Comparison of ENCODE assay signal across 9 mouse cellular contexts in genomic region chr13:43795334-43795733, GRCm38 (mm10). TPM values are rescaled to one million over a fixed set of nuclear protein-coding genes. Genes with fewer than 3 reads are reported as not detected.
DNase-seq lines count a peak whose midpoint lies in the region; ATAC-seq lines count a peak whose summit lies in the region.
"Had no signal": no experiment of that assay in that cellular context is flagged by ENCODE, and none has a peak within 500 bp of the region (broad histone marks: within the 10 kb centered on the region; RNA-seq: fewer than 3 reads in every experiment).

No protein-coding gene starts in this region.

- H3K9me3 ChIP-seq in hindbrain, embryonic 10.5 days = no peaks in the 10 kb centered on the region
- H3K9me3 ChIP-seq in hindbrain, embryonic 12.5 days (replicated peaks) = no peaks in the 10 kb centered on the region
- no peaks in the 10 kb centered on the region for H3K9me3 ChIP-seq in embryonic facial prominence, embryonic 10.5 days
- H3K9me3 ChIP-seq in forebrain, embryonic 16.5 days (ENCODE audit: control insufficient read depth, low read length) = no peaks in the 10 kb centered on the region
- H3K9me3 ChIP-seq: neural tube, embryonic 13.5 days had no signal

- ATAC-seq in hindbrain, embryonic 12.5 days (ENCODE audit: low FRiP score) = no peak
- no peak for ATAC-seq in forebrain, embryonic 16.5 days

- H3K36me3 ChIP-seq in hindbrain, embryonic 10.5 days = no peaks in the 10 kb centered on the region
- H3K36me3 ChIP-seq in hindbrain, embryonic 12.5 days = no peaks in the 10 kb centered on the region
- H3K36me3 ChIP-seq in embryonic facial prominence, embryonic 10.5 days (replicated peaks) = no peaks in the 10 kb centered on the region
- H3K36me3 ChIP-seq in forebrain, embryonic 16.5 days (ENCODE audit: control insufficient read depth, insufficient read depth) = no peaks in the 10 kb centered on the region

- no peak overlapping the region for H3K4me2 ChIP-seq in hindbrain, embryonic 12.5 days (replicated peaks)
- no peak overlapping the region for H3K4me2 ChIP-seq in forebrain, embryonic 16.5 days (ENCODE audit: low read length)
- H3K4me2 ChIP-seq: neural tube, embryonic 13.5 days had no signal

- no peak overlapping the region for H3K4me3 ChIP-seq in hindbrain, embryonic 10.5 days
- no peak overlapping the region for H3K4me3 ChIP-seq in hindbrain, embryonic 12.5 days
- H3K4me3 ChIP-seq in embryonic facial prominence, embryonic 10.5 days = no peak overlapping the region
- no peak overlapping the region for H3K4me3 ChIP-seq in forebrain, embryonic 16.5 days (replicated peaks; ENCODE audit: low read length)
- H3K4me3 ChIP-seq: neural tube, embryonic 13.5 days had no signal

- no peak overlapping the region for H3K27ac ChIP-seq in hindbrain, embryonic 10.5 days
- no peak overlapping the region for H3K27ac ChIP-seq in hindbrain, embryonic 12.5 days
- no peak overlapping the region for H3K27ac ChIP-seq in embryonic facial prominence, embryonic 10.5 days (replicated peaks)
- H3K27ac ChIP-seq in forebrain, embryonic 16.5 days (ENCODE audit: low read length) = no peak overlapping the region
- H3K27ac ChIP-seq: neural tube, embryonic 13.5 days had no signal

- WGBS in hindbrain, embryonic 10.5 days = 61% methylated on average over 8 of the region's 8 CpGs
- WGBS in hindbrain, embryonic 12.5 days = 54% methylated on average over 8 of the region's 8 CpGs
- 55% methylated on average over 8 of the region's 8 CpGs for WGBS in embryonic facial prominence, embryonic 10.5 days
- 47% methylated on average over 8 of the region's 8 CpGs for WGBS in forebrain, embryonic 16.5 days

- H3K9ac ChIP-seq in hindbrain, embryonic 12.5 days = no peak overlapping the region
- H3K9ac ChIP-seq in forebrain, embryonic 16.5 days (replicated peaks; ENCODE audit: low read depth, low read length) = no peak overlapping the region
- H3K9ac ChIP-seq: neural tube, embryonic 13.5 days had no signal

- peak; percentile 35 for DNase-seq in hindbrain, embryonic 10.5 days (ENCODE audit: low spot score)
- peak; percentile 58 to 62 for DNase-seq in right cerebral cortex, adult 2 months (ENCODE audit: low spot score in 2 of 2)
- no peak for DNase-seq in right cerebral cortex, postnatal 36 days (ENCODE audit: low spot score in 2 of 2)
- DNase-seq in embryonic facial prominence, embryonic 10.5 days (ENCODE audit: low spot score) = peak; percentile 18
- DNase-seq in lung, postnatal 10 days = peak; percentile 60
- DNase-seq in urinary bladder, postnatal 4 days (ENCODE audit: low spot score in 2 of 2) = no peak

- H3K27me3 ChIP-seq in hindbrain, embryonic 10.5 days (ENCODE audit: insufficient read depth, poor library complexity, severe bottlenecking) = peaks cover 22% of the 10 kb centered on the region
- peaks cover 6% of the 10 kb centered on the region; the same call in 1 of the 2 replicates for H3K27me3 ChIP-seq in hindbrain, embryonic 12.5 days
- peaks cover 84% of the 10 kb centered on the region for H3K27me3 ChIP-seq in embryonic facial prominence, embryonic 10.5 days (replicated peaks; ENCODE audit: low read depth, poor library complexity, severe bottlenecking)
- no peaks in the 10 kb centered on the region; the same call in 1 of the 2 replicates for H3K27me3 ChIP-seq in forebrain, embryonic 16.5 days (replicated peaks; ENCODE audit: control insufficient read depth, insufficient read depth, low read length)
- H3K27me3 ChIP-seq: neural tube, embryonic 13.5 days had no signal

- no peaks in the 10 kb centered on the region for H3K4me1 ChIP-seq in hindbrain, embryonic 10.5 days (replicated peaks)
- H3K4me1 ChIP-seq in hindbrain, embryonic 12.5 days = no peaks in the 10 kb centered on the region
- 0 out of 2 replicates have a peak, but pooled peaks cover 3% of the 10 kb centered on the region for H3K4me1 ChIP-seq in embryonic facial prominence, embryonic 10.5 days
- peaks cover 4% of the 10 kb centered on the region; the same call in 1 of the 2 replicates for H3K4me1 ChIP-seq in forebrain, embryonic 16.5 days (replicated peaks; ENCODE audit: control insufficient read depth, insufficient read depth, low read length)
- H3K4me1 ChIP-seq: neural tube, embryonic 13.5 days had no signal

RNA-seq across cellular contexts. Expression of gene Cd83, which starts 10.8 kb away (rescaled TPM):
- 4.0 and 5.4 TPM in 2 replicates for polyA plus RNA-seq in hindbrain, embryonic 10.5 days (2016; fragmentation: Nextera tagmentation; extraction: Ambion mirVana)
- 10.0 and 11.4 TPM in 2 replicates for polyA plus RNA-seq in hindbrain, embryonic 12.5 days (2016; fragmentation: Nextera tagmentation; extraction: Ambion mirVana)
- polyA plus RNA-seq in embryonic facial prominence, embryonic 10.5 days (2016; fragmentation: Nextera tagmentation; extraction: Ambion mirVana) = 2.9 and 3.4 TPM in 2 replicates
- polyA plus RNA-seq in forebrain, embryonic 16.5 days (2015; fragmentation: Nextera tagmentation; extraction: Ambion mirVana) = 5.5 and 7.8 TPM in 2 replicates

Comparison
In these comparisons a context has a peak if more than half of its experiments do, and no peak if none do; other contexts are left out.
1. DNase-seq: peak in hindbrain, embryonic 10.5 days (single experiment), right cerebral cortex, adult 2 months (2 of 2), embryonic facial prominence, embryonic 10.5 days (single experiment) and lung, postnatal 10 days (single experiment); none in right cerebral cortex, postnatal 36 days (0 of 2) and urinary bladder, postnatal 4 days (0 of 2).